Mouse (Mus musculus): ENCODE measurements at regions not wholly inside any gene's neighbourhood (a gene's known extent, or its start where the extent isn't known, plus 50 kb on each side); places are given as distances from the start of the nearest gene placed in this dataset.

DNA sequence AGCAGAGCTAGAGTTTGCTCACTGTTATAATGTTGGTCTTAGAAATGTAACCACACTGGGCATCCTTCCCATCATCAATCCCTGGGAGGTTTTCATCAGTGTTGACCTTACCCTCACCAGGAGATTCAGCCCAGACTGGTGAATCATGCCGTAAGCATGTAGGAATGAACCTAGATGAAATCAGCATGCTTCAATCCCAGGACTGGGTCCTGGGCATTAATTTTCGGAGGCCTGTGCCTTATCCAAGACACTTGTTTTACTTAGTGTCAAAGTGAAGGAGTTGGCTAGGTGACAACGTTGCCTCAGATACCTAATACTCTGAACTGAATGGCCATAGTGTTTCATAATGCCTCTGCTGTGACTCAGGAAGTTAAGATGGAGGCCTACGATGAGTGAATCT, 368.4 kb downstream of the Ins1 start:
- no peaks in the 10 kb centered on the region for H3K4me1 ChIP-seq (ENCODE audit: control insufficient read depth, insufficient read depth, low read length)
- WGBS: 73% methylated on average over 4 of the region's 4 CpGs
- TF ChIP-seq CTCF (IDR thresholded peaks at IDR 0.05; ENCODE audit: control insufficient read depth, insufficient read depth, low read length) (no peak), POLR2A (IDR thresholded peaks at IDR 0.05; ENCODE audit: borderline replicate concordance, control insufficient read depth, low read depth, low read length) (no peak)
- no peak overlapping the region for H3K4me3 ChIP-seq (replicated peaks; ENCODE audit: control insufficient read depth, low read depth, low read length)
- H3K27ac ChIP-seq (ENCODE audit: control insufficient read depth, insufficient read depth, low read depth, low read length, poor library complexity): no peak overlapping the region

DNA sequence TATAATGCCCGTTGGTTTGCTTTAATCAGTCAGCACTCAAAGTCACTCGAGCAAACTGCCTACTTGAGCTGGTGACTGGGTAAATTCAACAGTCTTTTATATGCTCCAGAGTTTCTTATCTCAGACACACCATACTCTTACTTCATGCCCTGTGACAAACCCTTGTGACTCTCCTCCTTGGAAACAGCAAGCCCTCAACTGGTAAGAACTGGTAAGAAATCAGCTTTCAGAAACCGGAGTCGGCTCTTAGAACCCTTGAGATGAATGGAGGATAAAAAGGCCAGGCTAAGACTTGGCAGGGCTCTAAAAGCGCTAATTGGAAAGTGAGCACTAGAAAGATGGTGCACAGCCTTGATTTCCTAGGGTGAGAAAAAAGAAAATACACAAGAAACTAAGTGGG, 360.2 kb downstream of the Ins1 start:
- H3K4me3 ChIP-seq (replicated peaks; ENCODE audit: control insufficient read depth, low read depth, low read length): no peak overlapping the region
- TF ChIP-seq POLR2A (IDR thresholded peaks at IDR 0.05; ENCODE audit: borderline replicate concordance, control insufficient read depth, low read depth, low read length): no peak
- no peak for TF ChIP-seq CTCF (IDR thresholded peaks at IDR 0.05; ENCODE audit: control insufficient read depth, insufficient read depth, low read length)
- H3K27ac ChIP-seq (ENCODE audit: control insufficient read depth, insufficient read depth, low read depth, low read length, poor library complexity): no peak overlapping the region
- no peaks in the 10 kb centered on the region for H3K4me1 ChIP-seq (ENCODE audit: control insufficient read depth, insufficient read depth, low read length)
- 73% methylated on average over 5 of the region's 5 CpGs for WGBS

DNA sequence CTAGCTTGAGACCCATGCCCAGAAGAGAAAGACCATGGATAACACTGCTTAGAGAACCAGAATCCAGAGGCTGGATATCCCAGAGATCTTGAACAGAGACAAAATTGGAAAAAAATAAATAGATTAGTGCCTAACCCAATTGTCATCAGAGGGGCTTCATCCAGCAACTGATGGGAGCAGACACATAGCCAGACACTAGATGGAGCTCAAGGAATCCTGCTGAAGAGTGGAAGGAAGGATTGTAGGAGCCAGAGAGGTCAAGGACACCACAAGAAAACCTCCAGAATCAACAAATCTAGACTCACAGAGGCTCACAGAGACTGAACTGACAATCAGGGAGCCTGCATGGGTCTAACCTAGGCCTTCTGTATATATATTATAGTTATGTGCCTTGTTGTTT, 359.4 kb downstream of the Ins1 start:
- TF ChIP-seq POLR2A (IDR thresholded peaks at IDR 0.05; ENCODE audit: borderline replicate concordance, control insufficient read depth, low read depth, low read length) (no peak), CTCF (IDR thresholded peaks at IDR 0.05; ENCODE audit: control insufficient read depth, insufficient read depth, low read length) (no peak)
- H3K4me1 ChIP-seq (ENCODE audit: control insufficient read depth, insufficient read depth, low read length): no peaks in the 10 kb centered on the region
- H3K27ac ChIP-seq (ENCODE audit: control insufficient read depth, insufficient read depth, low read depth, low read length, poor library complexity): no peak overlapping the region
- H3K4me3 ChIP-seq (replicated peaks; ENCODE audit: control insufficient read depth, low read depth, low read length): no peak overlapping the region

DNA sequence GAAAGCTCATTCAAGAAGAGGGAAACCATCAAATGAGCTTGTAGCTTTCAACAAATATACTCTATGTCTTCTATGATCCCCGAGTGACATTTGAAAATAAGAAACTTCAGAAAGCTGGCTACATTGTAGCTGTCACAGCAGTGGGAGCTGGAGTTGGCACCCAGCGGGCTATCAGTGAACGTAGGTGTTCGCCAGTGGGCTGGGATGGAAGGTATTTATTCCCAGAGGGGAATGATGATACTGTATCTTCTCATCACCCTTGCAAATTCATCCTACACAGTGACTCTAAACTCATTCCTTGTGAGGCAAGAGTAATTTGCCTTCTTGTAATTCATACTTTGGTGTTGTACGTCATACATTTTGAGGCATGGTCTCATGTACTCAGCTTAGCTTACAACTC, 349.3 kb downstream of the Ins1 start:
- WGBS: 81% methylated on average over 5 of the region's 5 CpGs
- no peak overlapping the region for H3K4me3 ChIP-seq (replicated peaks; ENCODE audit: control insufficient read depth, low read depth, low read length)
- TF ChIP-seq POLR2A (IDR thresholded peaks at IDR 0.05; ENCODE audit: borderline replicate concordance, control insufficient read depth, low read depth, low read length) (no peak), CTCF (IDR thresholded peaks at IDR 0.05; ENCODE audit: control insufficient read depth, insufficient read depth, low read length) (no peak)
- no peak overlapping the region for H3K27ac ChIP-seq (ENCODE audit: control insufficient read depth, insufficient read depth, low read depth, low read length, poor library complexity)
- no peaks in the 10 kb centered on the region for H3K4me1 ChIP-seq (ENCODE audit: control insufficient read depth, insufficient read depth, low read length)

DNA sequence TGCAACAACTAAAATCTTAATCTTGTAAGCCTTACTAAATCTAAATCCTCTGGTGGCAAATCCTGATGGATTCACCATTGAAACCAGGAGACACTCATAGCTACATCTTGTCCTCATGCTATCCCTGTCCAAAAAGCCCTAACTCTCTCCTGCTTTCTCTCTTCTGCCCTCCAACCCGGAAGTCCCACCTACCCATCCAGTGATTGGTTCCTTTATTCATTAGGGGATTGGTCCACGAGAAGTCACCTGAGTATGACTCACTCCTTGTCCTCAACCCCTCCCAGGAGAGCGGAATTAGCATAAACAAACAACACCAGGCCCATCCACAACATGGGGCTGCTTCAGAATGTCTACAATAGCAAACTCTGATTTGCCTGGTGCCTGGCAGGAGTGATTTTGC, 342.8 kb downstream of the Ins1 start:
- no peaks in the 10 kb centered on the region for H3K4me1 ChIP-seq (ENCODE audit: control insufficient read depth, insufficient read depth, low read length)
- WGBS: 59% methylated on average over 3 of the region's 3 CpGs
- no peak for TF ChIP-seq CTCF (IDR thresholded peaks at IDR 0.05; ENCODE audit: control insufficient read depth, insufficient read depth, low read length)
- TF ChIP-seq POLR2A (IDR thresholded peaks at IDR 0.05; ENCODE audit: borderline replicate concordance, control insufficient read depth, low read depth, low read length): no peak
- H3K4me3 ChIP-seq (replicated peaks; ENCODE audit: control insufficient read depth, low read depth, low read length): no peak overlapping the region
- H3K27ac ChIP-seq (ENCODE audit: control insufficient read depth, insufficient read depth, low read depth, low read length, poor library complexity): no peak overlapping the region

GRCm38 (mm10) chr19:52600410-52600809, 336.3 kb downstream of the Ins1 start:
- H3K27ac ChIP-seq (ENCODE audit: control insufficient read depth, insufficient read depth, low read depth, low read length, poor library complexity): no peak overlapping the region
- no peaks in the 10 kb centered on the region for H3K4me1 ChIP-seq (ENCODE audit: control insufficient read depth, insufficient read depth, low read length)
- no peak for TF ChIP-seq POLR2A (IDR thresholded peaks at IDR 0.05; ENCODE audit: borderline replicate concordance, control insufficient read depth, low read depth, low read length)
- no peak for TF ChIP-seq CTCF (IDR thresholded peaks at IDR 0.05; ENCODE audit: control insufficient read depth, insufficient read depth, low read length)
- H3K4me3 ChIP-seq (replicated peaks; ENCODE audit: control insufficient read depth, low read depth, low read length): no peak overlapping the region
- WGBS: 33% methylated on average over 3 of the region's 3 CpGs

DNA sequence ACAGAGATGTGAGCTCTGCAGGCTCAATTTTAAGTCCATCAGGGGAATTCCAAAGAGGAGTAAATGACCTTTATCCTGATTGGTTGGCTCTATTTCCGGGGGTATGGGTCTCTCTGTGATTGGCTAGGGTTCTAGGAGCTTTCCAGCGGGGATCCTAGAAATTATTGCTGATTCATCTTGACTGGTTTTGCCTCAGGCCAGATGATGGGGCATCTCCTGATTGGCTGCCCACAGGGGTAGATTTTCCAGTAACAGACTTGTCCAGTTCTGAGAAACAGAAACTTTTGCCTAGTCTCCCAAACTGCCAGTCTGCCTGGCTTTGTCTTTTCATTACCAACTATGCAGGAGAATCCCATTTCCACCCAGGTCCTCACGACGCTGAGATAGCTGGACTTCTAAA, 301.3 kb downstream of the Ins1 start:
- TF ChIP-seq POLR2A (IDR thresholded peaks at IDR 0.05; ENCODE audit: borderline replicate concordance, control insufficient read depth, low read depth, low read length): no peak
- no peak for TF ChIP-seq CTCF (IDR thresholded peaks at IDR 0.05; ENCODE audit: control insufficient read depth, insufficient read depth, low read length)
- H3K4me1 ChIP-seq (ENCODE audit: control insufficient read depth, insufficient read depth, low read length): no peaks in the 10 kb centered on the region
- WGBS: 76% methylated on average over 4 of the region's 4 CpGs
- no peak overlapping the region for H3K27ac ChIP-seq (ENCODE audit: control insufficient read depth, insufficient read depth, low read depth, low read length, poor library complexity)
- H3K4me3 ChIP-seq (replicated peaks; ENCODE audit: control insufficient read depth, low read depth, low read length): no peak overlapping the region

GRCm38 (mm10) chr19:52534758-52535157, 270.7 kb downstream of the Ins1 start:
- no peak for TF ChIP-seq CTCF (IDR thresholded peaks at IDR 0.05; ENCODE audit: control insufficient read depth, insufficient read depth, low read length)
- no peak for TF ChIP-seq POLR2A (IDR thresholded peaks at IDR 0.05; ENCODE audit: borderline replicate concordance, control insufficient read depth, low read depth, low read length)
- Histone ChIP-seq H3K4me3 (replicated peaks; ENCODE audit: control insufficient read depth, low read depth, low read length) (no peak overlapping the region), H3K27ac (ENCODE audit: control insufficient read depth, insufficient read depth, low read depth, low read length, poor library complexity) (no peak overlapping the region), H3K4me1 (ENCODE audit: control insufficient read depth, insufficient read depth, low read length) (no peaks in the 10 kb centered on the region)
- 76% methylated on average over 4 of the region's 4 CpGs for WGBS

DNA sequence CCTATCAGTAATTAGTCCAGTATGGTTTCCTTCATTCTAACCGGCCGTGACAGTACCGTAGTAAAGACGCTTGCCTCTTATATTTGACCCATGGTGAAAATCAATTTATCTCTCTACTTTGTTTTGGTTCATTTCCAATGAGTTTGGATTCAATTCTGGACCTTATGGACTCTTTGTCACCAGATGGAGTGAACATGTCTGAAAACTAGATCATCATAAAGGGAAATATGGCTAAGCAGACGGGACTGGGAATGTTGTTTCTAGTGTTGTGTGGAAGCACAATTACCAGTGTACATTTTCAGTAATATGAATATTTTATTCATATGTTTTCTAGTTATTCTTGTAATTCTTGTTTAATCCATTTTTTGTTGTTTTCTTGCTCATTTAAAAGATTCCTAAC, 261.4 kb downstream of the Ins1 start:
- H3K4me3 ChIP-seq (replicated peaks; ENCODE audit: control insufficient read depth, low read depth, low read length): no peak overlapping the region
- no peak for TF ChIP-seq POLR2A (IDR thresholded peaks at IDR 0.05; ENCODE audit: borderline replicate concordance, control insufficient read depth, low read depth, low read length)
- TF ChIP-seq CTCF (IDR thresholded peaks at IDR 0.05; ENCODE audit: control insufficient read depth, insufficient read depth, low read length): no peak
- no peak overlapping the region for H3K27ac ChIP-seq (ENCODE audit: control insufficient read depth, insufficient read depth, low read depth, low read length, poor library complexity)
- 85% methylated on average over 5 of the region's 5 CpGs for WGBS
- H3K4me1 ChIP-seq (ENCODE audit: control insufficient read depth, insufficient read depth, low read length): no peaks in the 10 kb centered on the region

Data from bone marrow, adult 2 months (tissue).